Mouse (Mus musculus) forebrain, embryonic 14.5 days (tissue): ENCODE measurements around the gene Dmrtb1. TPM values are rescaled to one million over a fixed set of nuclear protein-coding genes. Genes with fewer than 3 reads are reported as not detected.

Experiments
- ATAC-seq: fragments of 200-750 bp; cut with Nextera tagmentation; 2 replicates; pipeline ENCODE4 v1.8.0; 2017; ENCODE audit warnings: mild to moderate bottlenecking, moderate library complexity
- DNase-seq: peaks from one replicate; pipeline ENCODE4 v3.0.0-alpha.2; 2015; ENCODE audit warnings: low spot score
- H3K27ac ChIP-seq: fragments of 300-500 bp; sonication (generic); 2 replicates; pipeline ENCODE4 v1.5.1; 2014; ENCODE audit warnings: low read depth, mild to moderate bottlenecking, control low read depth, low read length, moderate library complexity
- H3K27me3 ChIP-seq: fragments of 300-500 bp; sonication (generic); replicated peaks from 2 replicates; pipeline ENCODE4 v1.6.1; 2014; ENCODE audit warnings: low read length, control low read depth, mixed read lengths; ENCODE audit not compliant: control insufficient read depth, insufficient read depth
- H3K36me3 ChIP-seq: fragments of 300-500 bp; sonication (generic); 2 replicates; pipeline ENCODE4 v1.6.1; 2014; ENCODE audit warnings: low read length, control low read depth; ENCODE audit not compliant: control insufficient read depth, insufficient read depth
- H3K4me1 ChIP-seq: fragments of 300-500 bp; sonication (generic); 2 replicates; pipeline ENCODE4 v1.6.1; 2014; ENCODE audit warnings: antibody characterized with exemption, low read length, control low read depth; ENCODE audit not compliant: control insufficient read depth, insufficient read depth
- H3K4me2 ChIP-seq: fragments of 300-500 bp; sonication (generic); 2 replicates; pipeline ENCODE4 v1.6.1; 2014; ENCODE audit warnings: mild to moderate bottlenecking, control low read depth, low read length
- H3K4me3 ChIP-seq: fragments of 300-500 bp; sonication (generic); 2 replicates; pipeline ENCODE4 v1.5.1; 2014; ENCODE audit warnings: low read depth, low read length, control low read depth
- H3K9ac ChIP-seq: fragments of 300-500 bp; sonication (generic); 2 replicates; pipeline ENCODE4 v1.6.1; 2014; ENCODE audit warnings: mild to moderate bottlenecking, low read length, control low read depth, moderate library complexity
- H3K9me3 ChIP-seq: fragments of 300-500 bp; sonication (generic); replicated peaks from 2 replicates; pipeline ENCODE4 v1.6.1; 2016; ENCODE audit warnings: low read length, control low read depth, mixed read lengths; ENCODE audit not compliant: control insufficient read depth
- WGBS: fragments of 180-500 bp; shearing (Covaris S2); extraction: QIAGEN DNeasy Blood & Tissue Kit; methylation state at CpG from one replicate; pipeline ENCODE4 v1.1.7; 2014; 5-methylcytosine and 5-hydroxymethylcytosine counted together
- microRNA-seq: library from miRNA; unstranded; fragments of <30 nt; microRNA quantifications from one replicate; pipeline ENCODE4, GENCODE M21; 2016
- polyA plus RNA-seq: library from polyadenylated mRNA; unstranded; fragments of >200 nt; fragmentation: Nextera tagmentation; extraction: Ambion mirVana; gene quantifications from 2 replicates; pipeline ENCODE4 v1.2.1, GENCODE M21; 2014

Gene Dmrtb1
- polyA plus RNA-seq, 1 experiment from 2014 or later = 30.6 TPM

GRCm38 (mm10) chr4:107637670-107638069 is 46.4 kb downstream of the Dmrtb1 start:
- Histone ChIP-seq H3K36me3 (no peaks in the 10 kb centered on the region), H3K27me3 (no peaks in the 10 kb centered on the region), H3K4me2 (no peak overlapping the region), H3K9me3 (no peaks in the 10 kb centered on the region), H3K9ac (no peak overlapping the region), H3K27ac (no peak overlapping the region), H3K4me1 (no peaks in the 10 kb centered on the region), H3K4me3 (no peak overlapping the region)
- ATAC-seq = no peak
- DNase-seq = no peak
- 60% methylated on average over 3 of the region's 3 CpGs for WGBS

DNA sequence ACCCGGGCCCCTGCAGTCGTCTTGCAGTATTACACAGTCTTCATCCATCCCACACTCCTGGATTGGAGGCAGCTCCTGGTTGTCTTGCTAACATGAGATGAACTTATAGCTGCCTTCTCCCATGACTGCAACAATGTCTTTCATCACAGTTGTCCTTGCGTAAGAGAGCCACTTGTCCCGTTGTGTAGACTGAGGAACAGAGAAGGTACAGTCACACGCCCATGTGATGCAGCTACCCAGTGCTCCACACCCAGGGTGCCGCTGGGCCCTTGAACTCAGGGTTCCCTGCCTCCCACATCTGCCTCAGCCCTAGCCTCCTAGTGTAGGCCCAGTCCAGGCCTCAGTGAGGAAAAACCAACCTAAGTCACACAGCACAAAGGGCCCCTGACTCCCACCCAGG is 47.9 kb downstream of the Dmrtb1 start:
- H3K4me3 ChIP-seq = no peak overlapping the region
- ATAC-seq = no peak
- H3K4me1 ChIP-seq = no peaks in the 10 kb centered on the region
- no peak overlapping the region for H3K27ac ChIP-seq
- no peaks in the 10 kb centered on the region for H3K9me3 ChIP-seq
- DNase-seq = no peak
- no peaks in the 10 kb centered on the region for H3K36me3 ChIP-seq
- H3K9ac ChIP-seq = no peak overlapping the region
- no peaks in the 10 kb centered on the region for H3K27me3 ChIP-seq
- WGBS = 78% methylated on average over 6 of the region's 6 CpGs
- no peak overlapping the region for H3K4me2 ChIP-seq

DNA sequence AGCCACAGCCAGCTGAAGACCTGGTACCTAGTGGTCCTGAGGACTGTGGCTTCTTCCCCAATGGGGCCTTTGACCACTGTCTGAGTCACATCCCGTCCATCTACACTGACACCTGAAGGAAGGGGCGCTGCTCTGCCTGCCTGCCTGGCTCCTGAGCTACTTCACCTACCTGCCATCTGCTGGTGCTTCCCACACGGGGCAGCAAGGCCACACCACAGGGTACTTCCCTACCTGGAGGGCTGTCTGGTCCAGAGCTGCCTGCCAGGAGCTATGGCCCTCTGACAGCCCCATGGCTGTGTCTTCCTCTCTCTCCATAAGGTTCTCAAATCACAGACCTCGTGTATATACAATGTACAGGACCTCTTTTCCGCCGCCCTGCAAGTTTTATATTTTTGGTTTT is 49.4 kb downstream of the Dmrtb1 start:
- Histone ChIP-seq H3K36me3 (no peaks in the 10 kb centered on the region), H3K4me3 (no peak overlapping the region), H3K9ac (no peak overlapping the region), H3K9me3 (no peaks in the 10 kb centered on the region), H3K27me3 (no peaks in the 10 kb centered on the region), H3K4me2 (no peak overlapping the region), H3K27ac (no peak overlapping the region), H3K4me1 (no peaks in the 10 kb centered on the region)
- ATAC-seq = no peak
- no peak for DNase-seq
- WGBS = 82% methylated on average over 6 of the region's 6 CpGs

DNA sequence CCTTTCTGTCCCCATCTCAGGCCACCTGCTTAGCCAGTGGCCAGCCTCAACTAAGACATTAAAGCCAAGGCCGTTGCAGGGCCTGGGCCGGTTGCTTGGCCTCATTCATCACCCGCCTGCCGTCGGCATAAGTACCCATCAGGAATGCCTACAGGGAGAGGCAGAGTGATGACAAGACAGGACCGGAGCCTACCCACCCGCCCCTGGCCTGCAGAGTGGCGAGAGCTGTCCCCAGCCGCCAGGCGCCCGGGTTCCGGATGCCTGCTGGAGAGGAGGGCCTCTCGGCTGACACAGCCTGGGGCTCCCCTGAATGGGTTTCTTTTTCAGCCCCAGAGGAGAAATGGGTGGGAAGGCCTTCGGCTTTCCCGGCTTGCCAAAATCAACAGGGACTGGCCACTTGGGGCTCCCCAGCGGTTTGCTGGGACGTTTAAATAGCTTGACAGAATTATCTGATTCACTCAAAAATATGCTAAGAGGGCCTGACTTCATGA is 55.1 kb downstream of the Dmrtb1 start:
- Histone ChIP-seq H3K4me1 (no peaks in the 10 kb centered on the region), H3K27ac (no peak overlapping the region), H3K36me3 (no peaks in the 10 kb centered on the region), H3K9ac (no peak overlapping the region), H3K4me2 (no peak overlapping the region), H3K27me3 (no peaks in the 10 kb centered on the region), H3K4me3 (no peak overlapping the region), H3K9me3 (no peaks in the 10 kb centered on the region)
- ATAC-seq = no peak
- WGBS = 70% methylated on average over 17 of the region's 17 CpGs
- no peak for DNase-seq

GRCm38 (mm10) chr4:107628226-107628625 is 55.8 kb downstream of the Dmrtb1 start:
- no peak overlapping the region for H3K27ac ChIP-seq
- H3K4me2 ChIP-seq = no peak overlapping the region
- no peaks in the 10 kb centered on the region for H3K27me3 ChIP-seq
- no peaks in the 10 kb centered on the region for H3K9me3 ChIP-seq
- no peak overlapping the region for H3K4me3 ChIP-seq
- no peak overlapping the region for H3K9ac ChIP-seq
- DNase-seq (no peak), ATAC-seq (no peak)
- no peaks in the 10 kb centered on the region for H3K36me3 ChIP-seq
- H3K4me1 ChIP-seq = no peaks in the 10 kb centered on the region
- 80% methylated on average over 4 of the region's 4 CpGs for WGBS

Small RNA genes lying within 50 kb of the gene (microRNA-seq; reads per million reads assigned to microRNA genes)
- not detected for gene Gm25123

Other genes starting within 250 kb of the Dmrtb1 start
- gene Glis1, start 249.6 kb downstream of the Dmrtb1 start, polyA plus RNA-seq = 0.27 and 0.40 TPM in 2 replicates
- gene Lrp8, start 118.0 kb upstream of the Dmrtb1 start, polyA plus RNA-seq = 33.5 and 48.5 TPM in 2 replicates
- 151 and 175 TPM in 2 replicates for gene Magoh, start 195.5 kb upstream of the Dmrtb1 start, polyA plus RNA-seq
- 116 and 127 TPM in 2 replicates for gene 0610037L13Rik, start 205.6 kb upstream of the Dmrtb1 start, polyA plus RNA-seq
- gene Cpt2, start 239.4 kb upstream of the Dmrtb1 start, polyA plus RNA-seq = 20.3 and 21.0 TPM in 2 replicates